Mouse (Mus musculus): ENCODE results near the gene Samd1. TPM values are rescaled to one million over a fixed set of nuclear protein-coding genes. Genes with fewer than 3 reads are reported as not detected.
A peak's percentile ranks its signal among the peaks of the same experiment; 100 is the strongest.

The Samd1 gene
- polyA plus RNA-seq, 1 experiment from 2014 or later, result 17.3 TPM

DNA sequence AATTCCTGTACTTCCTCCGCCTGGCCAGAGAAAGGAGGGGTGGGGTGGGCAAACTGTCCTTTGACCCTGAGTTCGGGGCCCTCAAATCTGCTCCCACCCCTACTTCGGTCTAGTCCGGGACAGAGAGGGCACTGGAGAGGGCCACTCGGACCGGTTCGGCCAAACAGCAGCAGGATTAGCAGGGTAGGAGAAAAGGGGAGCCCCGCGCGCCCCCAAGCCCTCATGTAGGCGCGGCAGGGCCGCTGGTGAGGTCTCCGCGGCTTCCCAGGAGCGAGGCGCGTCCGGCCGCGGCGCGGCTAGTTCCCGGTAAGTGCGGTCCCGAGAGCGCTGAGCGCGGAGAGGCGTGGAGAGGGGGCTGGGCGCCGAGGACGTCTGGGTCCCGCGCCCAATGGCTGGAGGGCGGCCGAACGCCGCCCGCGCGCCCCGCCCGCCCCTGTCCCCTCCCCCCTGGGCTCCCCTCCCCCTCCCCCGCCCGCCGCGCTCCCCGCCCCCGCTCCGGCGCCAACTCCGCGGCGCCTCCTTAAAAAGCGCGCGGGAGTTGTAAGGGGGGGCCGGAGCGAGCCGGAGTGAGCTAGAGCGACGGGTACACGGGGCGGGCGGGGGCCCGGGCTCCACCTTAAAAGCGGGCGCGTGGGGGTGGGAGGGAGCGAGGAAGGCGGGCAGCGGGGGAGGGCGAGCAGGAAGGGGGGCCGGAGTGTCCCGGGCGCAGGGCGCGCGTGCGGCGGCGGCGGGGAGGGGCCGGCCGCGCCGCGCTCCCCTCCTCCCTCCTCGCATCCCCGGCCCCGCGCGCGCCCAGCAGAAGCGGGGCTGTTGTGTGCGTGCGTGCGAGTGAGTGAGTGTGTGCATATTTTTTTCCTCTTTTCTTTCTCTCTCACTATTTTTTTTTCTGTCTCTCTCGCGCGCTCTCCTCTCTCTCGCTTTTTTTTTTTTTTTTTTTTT, 636 bp upstream of the Samd1 start:
- H3K27me3 ChIP-seq (ENCODE audit: insufficient read depth, low read length), result 0 out of 2 replicates have a peak, but pooled peaks cover 3% of the 10 kb centered on the region
- TF ChIP-seq CTCF (IDR thresholded peaks at IDR 0.05; ENCODE audit: low read depth), result no peak
- H3K9me3 ChIP-seq (ENCODE audit: low read depth, low read length), result no peaks in the 10 kb centered on the region
- peak overlapping the region; percentile 98 for H3K27ac ChIP-seq (ENCODE audit: low read depth)
- peak; percentile 81 for ATAC-seq (ENCODE audit: insufficient read depth)
- peak overlapping the region; percentile 80 for H3K9ac ChIP-seq
- peaks cover 6% of the 10 kb centered on the region for H3K4me1 ChIP-seq (ENCODE audit: insufficient read depth)
- H3K4me3 ChIP-seq (ENCODE audit: low read depth, low read length), result peak overlapping the region; percentile 81
- DNase-seq, result peak; percentile 89
- under 1% methylated on average over 57 of the region's 103 CpGs for WGBS
- peaks cover 59% of the 10 kb centered on the region for H3K36me3 ChIP-seq (ENCODE audit: insufficient read depth)
- peak overlapping the region; percentile 89 for H3K4me2 ChIP-seq

DNA sequence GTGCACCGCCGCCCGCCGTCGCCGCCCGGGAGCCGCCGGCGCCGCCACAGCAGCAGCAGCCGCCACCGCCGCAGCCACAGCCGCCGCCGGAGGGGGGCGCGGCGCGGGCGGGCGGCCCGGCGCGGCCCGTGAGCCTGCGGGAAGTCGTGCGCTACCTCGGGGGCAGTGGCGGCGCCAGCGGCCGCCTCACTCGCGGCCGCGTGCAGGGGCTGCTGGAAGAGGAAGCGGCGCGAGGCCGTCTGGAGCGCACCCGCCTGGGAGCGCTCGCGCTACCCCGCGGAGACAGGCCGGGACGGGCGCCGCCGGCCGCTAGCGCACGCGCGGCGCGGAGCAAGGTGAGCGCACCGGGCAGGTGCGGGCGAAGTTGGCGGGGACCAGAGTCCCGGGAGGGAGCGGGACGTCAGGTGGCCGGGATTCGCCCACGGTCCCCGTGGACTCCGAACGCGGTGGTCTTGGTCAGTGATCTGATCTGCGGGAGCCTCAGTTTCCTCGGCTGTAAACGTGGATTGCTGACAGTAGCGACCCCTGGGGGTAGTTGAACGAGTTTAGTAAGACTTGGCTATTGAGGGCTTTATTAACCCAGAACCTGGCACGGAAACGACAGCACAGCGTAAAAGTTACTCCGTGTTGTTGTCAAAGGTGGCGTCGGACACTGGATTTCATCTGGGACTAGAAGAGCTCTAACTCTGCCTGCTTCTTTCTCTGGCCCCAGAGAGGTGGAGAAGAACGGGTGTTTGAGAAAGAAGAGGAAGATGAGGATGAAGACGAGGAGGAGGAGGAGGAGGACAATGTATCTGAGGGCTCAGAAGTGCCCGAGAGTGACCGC, 972 bp downstream of the Samd1 start:
- ATAC-seq (ENCODE audit: insufficient read depth) (peak; percentile 9; the same call in 1 of the 2 replicates), DNase-seq (peak; percentile 90)
- under 1% methylated on average over 69 of the region's 92 CpGs for WGBS
- H3K27me3 ChIP-seq (ENCODE audit: insufficient read depth, low read length), result 0 out of 2 replicates have a peak, but pooled peaks cover 3% of the 10 kb centered on the region
- peak overlapping the region; percentile 85 for H3K4me3 ChIP-seq (ENCODE audit: low read depth, low read length)
- H3K36me3 ChIP-seq (ENCODE audit: insufficient read depth), result peaks cover 51% of the 10 kb centered on the region
- peak; percentile 70 for TF ChIP-seq CTCF (IDR thresholded peaks at IDR 0.05; ENCODE audit: low read depth)
- H3K27ac ChIP-seq (ENCODE audit: low read depth), result peak overlapping the region; percentile 91
- no peaks in the 10 kb centered on the region for H3K9me3 ChIP-seq (ENCODE audit: low read depth, low read length)
- peak overlapping the region; percentile 89 for H3K4me2 ChIP-seq
- H3K4me1 ChIP-seq (ENCODE audit: insufficient read depth), result peaks cover 6% of the 10 kb centered on the region
- H3K9ac ChIP-seq, result peak overlapping the region; percentile 80

DNA sequence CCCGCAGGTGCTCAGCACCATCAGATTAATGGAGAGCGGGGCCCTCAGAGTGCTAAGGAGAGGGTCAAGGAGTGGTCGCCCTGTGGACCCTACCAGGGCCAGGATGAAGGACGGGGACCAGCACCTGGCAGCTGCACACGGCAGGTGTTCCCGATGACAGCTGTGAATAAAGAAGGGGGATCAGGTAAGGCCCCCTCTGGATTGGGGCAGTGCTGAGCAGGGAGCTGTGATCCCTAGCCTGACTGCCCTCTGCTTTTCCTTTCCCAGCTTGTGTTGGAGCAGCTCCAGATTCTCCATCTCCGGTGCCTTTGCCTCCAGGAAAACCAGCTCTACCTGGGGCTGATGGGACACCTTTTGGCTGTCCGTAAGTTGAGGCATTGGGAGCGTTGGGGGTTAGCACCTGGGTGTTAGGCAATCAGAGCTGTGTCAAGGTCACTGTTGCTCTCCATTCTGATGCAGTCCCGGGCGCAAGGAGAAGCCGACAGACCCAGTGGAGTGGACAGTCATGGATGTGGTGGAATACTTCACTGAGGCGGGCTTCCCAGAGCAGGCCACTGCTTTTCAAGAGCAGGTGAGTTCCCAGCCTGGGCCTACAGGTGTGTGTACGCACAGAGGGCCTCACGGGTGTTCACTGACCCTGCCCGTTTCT, 1.7 kb downstream of the Samd1 start:
- TF ChIP-seq CTCF (IDR thresholded peaks at IDR 0.05; ENCODE audit: low read depth), result no peak
- 52% methylated on average over 16 of the region's 16 CpGs for WGBS
- peak overlapping the region; percentile 85 for H3K4me3 ChIP-seq (ENCODE audit: low read depth, low read length)
- DNase-seq (no peak), ATAC-seq (ENCODE audit: insufficient read depth) (no peak)
- peaks cover 6% of the 10 kb centered on the region for H3K4me1 ChIP-seq (ENCODE audit: insufficient read depth)
- H3K9ac ChIP-seq, result peak overlapping the region; percentile 80
- H3K36me3 ChIP-seq (ENCODE audit: insufficient read depth), result peaks cover 45% of the 10 kb centered on the region
- no peaks in the 10 kb centered on the region for H3K9me3 ChIP-seq (ENCODE audit: low read depth, low read length)
- H3K27me3 ChIP-seq (ENCODE audit: insufficient read depth, low read length), result 0 out of 2 replicates have a peak, but pooled peaks cover 3% of the 10 kb centered on the region
- H3K27ac ChIP-seq (ENCODE audit: low read depth), result no peak overlapping the region
- H3K4me2 ChIP-seq, result peak overlapping the region; percentile 89

DNA sequence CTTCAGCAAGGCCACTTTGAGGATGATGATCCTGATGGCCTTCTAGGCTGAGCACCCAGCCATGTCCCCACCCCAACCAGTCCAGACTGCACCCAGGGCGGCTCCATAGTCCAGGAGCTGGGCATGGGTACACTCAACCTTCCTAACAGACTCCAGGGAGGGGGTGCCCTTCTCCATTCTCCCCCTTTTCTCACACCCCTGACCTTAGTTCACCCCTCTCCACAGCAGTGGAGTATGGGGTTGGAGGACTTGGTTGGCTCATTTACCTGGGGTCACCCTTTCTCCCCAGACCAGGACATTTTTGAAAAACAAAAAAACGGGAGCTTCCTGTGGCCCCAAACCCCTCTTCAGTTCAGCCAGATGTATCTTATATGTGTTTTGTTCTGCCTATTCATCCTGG, 2.4 kb downstream of the Samd1 start:
- DNase-seq (no peak), ATAC-seq (ENCODE audit: insufficient read depth) (no peak)
- H3K36me3 ChIP-seq (ENCODE audit: insufficient read depth), result peaks cover 39% of the 10 kb centered on the region
- 84% methylated on average over 2 of the region's 2 CpGs for WGBS
- H3K9ac ChIP-seq, result no peak overlapping the region; the same call in 1 of the 2 replicates
- peak overlapping the region; percentile 89; the same call in 1 of the 2 replicates for H3K4me2 ChIP-seq
- H3K4me1 ChIP-seq (ENCODE audit: insufficient read depth), result peaks cover 6% of the 10 kb centered on the region
- 0 out of 2 replicates have a peak, but pooled peaks cover 3% of the 10 kb centered on the region for H3K27me3 ChIP-seq (ENCODE audit: insufficient read depth, low read length)
- no peak for TF ChIP-seq CTCF (IDR thresholded peaks at IDR 0.05; ENCODE audit: low read depth)
- H3K4me3 ChIP-seq (ENCODE audit: low read depth, low read length), result peak overlapping the region; percentile 85
- no peaks in the 10 kb centered on the region for H3K9me3 ChIP-seq (ENCODE audit: low read depth, low read length)
- no peak overlapping the region for H3K27ac ChIP-seq (ENCODE audit: low read depth)

DNA sequence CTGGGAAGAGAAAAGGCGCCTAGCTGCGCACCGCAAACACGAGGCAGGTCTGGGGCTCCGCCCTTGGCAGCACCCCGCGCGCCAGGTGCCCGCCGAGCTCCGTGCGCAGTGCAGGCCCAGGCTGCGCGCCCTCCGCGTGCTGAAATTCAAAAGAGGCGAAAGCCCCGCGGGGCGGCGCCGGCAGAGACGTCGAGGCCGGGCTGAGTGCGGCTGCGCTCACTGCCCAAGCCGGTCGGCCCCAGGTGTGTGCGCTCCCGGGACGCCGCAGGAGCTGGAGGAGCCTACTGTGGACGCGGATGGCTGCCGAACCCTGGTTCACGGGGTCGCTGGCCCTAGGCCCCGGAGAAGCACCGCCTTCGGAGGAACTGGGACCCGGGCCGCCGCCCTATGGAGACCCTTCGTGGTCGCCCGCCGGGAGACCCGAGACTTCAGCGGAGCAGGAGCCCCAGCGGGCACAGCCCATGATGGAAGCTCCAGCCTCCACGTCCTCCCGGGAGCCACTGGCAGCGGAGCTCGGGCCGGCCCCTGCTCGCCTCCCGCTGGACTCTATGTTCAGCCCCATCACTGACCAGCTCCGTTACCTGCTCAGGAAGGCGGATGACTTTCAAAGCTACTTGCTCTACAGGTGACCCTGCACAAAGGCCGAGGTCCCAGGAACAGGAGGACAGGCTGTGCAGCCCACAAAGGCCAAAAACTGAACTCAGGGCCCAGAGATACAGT, 4.0 kb downstream of the Samd1 start, which contains the start of gene 1700067K01Rik:
Gene 1700067K01Rik, plus strand, starts transcription at position 222 of the 720 bp plus-strand sequence.
- no peak for TF ChIP-seq CTCF (IDR thresholded peaks at IDR 0.05; ENCODE audit: low read depth)
- 0 out of 2 replicates have a peak, but pooled peaks cover 3% of the 10 kb centered on the region for H3K27me3 ChIP-seq (ENCODE audit: insufficient read depth, low read length)
- H3K9ac ChIP-seq, result no peak within 1 kb of the TSS; the same call in 1 of the 2 replicates
- 0 out of 2 replicates have a peak within 1 kb of the TSS, but pooled peaks have one; percentile 17 for H3K4me3 ChIP-seq (ENCODE audit: low read depth, low read length)
- 0 out of 2 replicates have a peak within 1 kb of the TSS, but pooled peaks have one; percentile 24 for H3K27ac ChIP-seq (ENCODE audit: low read depth)
- ATAC-seq (ENCODE audit: insufficient read depth) (no peak), DNase-seq (peak; percentile 35)
- peak within 1 kb of the TSS; percentile 35 for H3K4me2 ChIP-seq
- H3K4me1 ChIP-seq (ENCODE audit: insufficient read depth), result peaks cover 6% of the 10 kb centered on the region; the same call in 1 of the 2 replicates
- WGBS, result 36% methylated on average over 61 of the region's 61 CpGs
- no peaks in the 10 kb centered on the region for H3K9me3 ChIP-seq (ENCODE audit: low read depth, low read length)
- peaks cover 34% of the 10 kb centered on the region for H3K36me3 ChIP-seq (ENCODE audit: insufficient read depth)

Measured in lung, embryonic 14.5 days (tissue).